Mouse (Mus musculus) retina, adult 2 months (tissue): ENCODE results near the gene Cpne7.
A peak's percentile ranks its signal among the peaks of the same experiment; 100 is the strongest.

Experiments
- DNase-seq: peaks from one replicate; pipeline ENCODE4 v3.0.0-alpha.2; 2012; ENCODE audit warnings: low read depth, low spot score

Gene Cpne7

GRCm38 (mm10) chr8:123113908-123114469 lies 3.2 kb upstream of the Cpne7 start:
- no peak for DNase-seq

- no peak for DNase-seq
Measured at GRCm38 (mm10) chr8:123114644-123115043, 2.5 kb upstream of the Cpne7 start.

- DNase-seq: no peak
Measured at GRCm38 (mm10) chr8:123117744-123118143, 570 bp downstream of the Cpne7 start.

DNA sequence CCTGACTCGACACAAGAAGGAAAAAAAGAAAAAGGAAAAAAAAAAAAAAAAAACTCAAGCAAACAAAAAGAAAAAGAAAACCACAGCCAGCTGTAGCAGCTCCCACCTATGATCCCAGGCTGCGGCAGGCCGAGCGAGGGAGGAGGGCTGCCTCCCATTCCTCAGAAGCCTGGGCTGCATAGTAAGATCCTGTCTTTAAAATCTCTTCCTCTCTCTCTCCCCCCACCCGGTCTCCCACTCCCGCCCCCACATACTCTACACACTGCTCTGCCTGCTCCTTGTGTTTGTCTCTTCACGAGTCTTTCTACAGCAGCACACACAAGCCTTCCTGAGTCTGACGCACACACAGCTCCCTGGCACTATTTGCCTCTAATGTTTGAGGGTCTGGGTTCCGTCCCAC lies 4.9 kb downstream of the Cpne7 start:
- no peak for DNase-seq

DNA sequence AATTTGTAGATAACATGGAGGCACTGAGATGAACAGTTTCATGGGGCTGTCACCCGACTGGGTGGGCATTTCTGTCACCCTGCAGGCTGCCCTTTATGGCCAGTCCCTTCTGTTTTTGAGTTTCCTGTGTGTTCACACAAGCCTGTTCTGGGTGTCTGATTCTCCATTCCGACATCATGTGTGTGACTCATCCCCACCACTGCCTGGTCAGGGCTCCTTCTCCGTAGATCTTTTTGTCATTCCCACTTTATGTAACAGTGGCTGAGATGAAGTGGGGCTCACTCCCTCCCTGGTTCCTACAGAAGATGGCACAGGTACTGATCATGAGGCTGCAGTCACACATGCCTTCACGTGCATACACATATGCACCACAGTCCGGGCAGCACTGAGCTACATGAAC lies 5.5 kb downstream of the Cpne7 start:
- DNase-seq: no peak

DNA sequence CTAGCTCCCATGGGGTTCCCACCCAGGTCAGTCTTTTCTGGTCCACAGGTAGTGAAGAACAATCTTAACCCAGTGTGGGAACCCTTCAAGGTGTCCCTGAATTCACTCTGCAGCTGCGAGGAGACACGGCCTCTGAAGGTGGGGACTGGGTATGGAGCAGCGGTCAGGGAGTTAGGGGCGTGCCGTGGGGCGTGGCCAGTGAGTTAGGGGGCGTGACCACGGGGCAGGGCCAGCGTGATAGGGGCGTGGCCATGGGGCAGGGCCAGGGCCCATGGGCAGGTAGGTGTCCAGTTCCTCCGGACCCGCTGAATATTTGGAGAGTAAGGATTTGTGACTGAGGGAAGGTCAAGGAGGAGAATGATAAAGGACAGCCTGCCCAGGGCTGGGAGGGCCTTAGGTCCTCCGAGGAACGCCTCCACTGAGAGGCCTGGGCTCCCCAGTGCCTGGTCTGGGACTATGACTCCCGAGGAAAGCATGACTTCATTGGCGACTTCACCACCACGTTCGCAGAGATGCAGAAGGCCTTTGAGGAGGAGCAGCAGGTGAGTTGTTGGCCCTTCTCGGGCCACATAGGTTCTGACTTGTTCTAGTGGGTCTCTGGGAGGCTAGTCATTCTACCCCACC lies 9.1 kb downstream of the Cpne7 start:
- DNase-seq: no peak

GRCm38 (mm10) chr8:123131041-123131440 lies 13.9 kb downstream of the Cpne7 start:
- no peak for DNase-seq

DNA sequence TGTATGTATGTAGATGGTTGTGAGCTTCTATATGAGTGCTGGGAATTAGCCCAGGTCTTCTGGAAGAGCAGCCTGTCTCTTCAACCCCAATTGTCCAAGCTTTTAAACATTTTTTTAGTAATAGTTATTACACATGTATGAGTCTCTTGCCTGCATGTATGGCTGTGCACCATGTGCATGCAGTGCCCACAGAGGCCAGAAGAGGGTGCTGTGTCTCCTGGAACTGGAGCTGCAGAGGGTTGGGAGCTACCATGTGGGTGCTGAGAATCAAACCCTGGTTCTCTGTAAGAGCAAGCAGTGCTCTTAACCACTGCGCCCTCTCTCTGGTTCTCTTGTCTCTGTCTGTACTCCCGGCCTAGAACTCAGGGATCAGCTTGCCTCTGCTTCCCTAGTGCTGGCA lies 15.8 kb downstream of the Cpne7 start:
- no peak for DNase-seq

GRCm38 (mm10) chr8:123134149-123134713 lies 17.1 kb downstream of the Cpne7 start:
- peak; percentile 66 for DNase-seq

DNA sequence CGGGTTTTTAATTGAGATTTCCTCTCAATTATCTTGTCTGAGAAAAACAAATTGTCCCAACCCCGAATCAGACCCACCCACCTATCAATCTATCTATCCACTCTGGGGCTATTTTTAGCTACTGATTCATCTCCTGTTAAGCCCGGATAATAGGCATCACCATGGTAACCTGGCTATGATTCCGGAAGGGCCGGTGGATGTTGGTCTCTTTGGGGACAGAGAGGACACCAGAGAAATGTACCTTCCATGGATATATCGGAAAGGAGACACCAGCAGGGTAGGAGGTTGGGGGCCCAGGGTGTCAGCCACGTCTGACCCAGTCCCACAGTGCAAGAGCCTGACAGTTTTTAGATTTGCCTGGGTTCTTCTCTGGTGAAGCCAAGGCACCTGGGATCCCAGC lies 18.2 kb downstream of the Cpne7 start:
- DNase-seq: peak; percentile 55

DNA sequence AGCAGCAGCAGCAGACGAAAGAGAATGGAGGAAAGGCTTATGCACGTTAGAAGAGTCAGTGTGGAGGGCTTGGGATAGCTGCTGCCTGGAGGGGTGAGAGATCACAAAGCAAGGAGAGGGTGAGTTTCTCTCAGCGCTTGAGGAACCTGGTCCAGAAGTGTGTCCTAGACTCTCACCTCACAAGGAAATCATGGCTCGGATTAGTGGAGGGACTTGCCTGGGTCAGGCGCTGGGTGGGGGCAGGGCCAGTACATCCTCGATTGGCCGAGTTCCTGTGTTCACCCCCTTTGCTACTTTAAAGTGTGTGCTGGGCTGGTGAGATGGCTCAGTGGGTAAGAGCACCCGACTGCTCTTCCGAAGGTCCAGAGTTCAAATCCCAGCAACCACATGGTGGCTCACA lies 18.6 kb downstream of the Cpne7 start:
- no peak for DNase-seq

DNA sequence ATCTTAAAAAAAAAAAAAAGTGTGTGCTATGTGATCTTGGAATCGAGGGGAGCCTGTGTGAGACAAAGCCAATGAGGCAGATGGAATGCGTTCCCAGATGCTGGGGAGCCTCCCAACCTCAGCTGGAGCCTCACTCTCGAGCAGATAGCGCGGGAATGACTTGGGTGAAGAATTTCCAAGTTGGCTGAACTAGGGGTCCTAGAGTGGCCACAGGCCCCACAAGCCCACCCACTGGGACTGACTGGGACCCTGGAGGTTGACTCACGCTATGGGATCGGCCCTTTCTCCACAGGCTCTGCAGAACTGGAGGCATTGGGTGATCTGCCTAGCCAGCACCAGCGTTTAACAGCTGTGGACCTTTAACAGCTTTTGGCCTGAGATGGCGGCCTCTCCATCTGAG lies 19.1 kb downstream of the Cpne7 start:
- DNase-seq: no peak

DNA sequence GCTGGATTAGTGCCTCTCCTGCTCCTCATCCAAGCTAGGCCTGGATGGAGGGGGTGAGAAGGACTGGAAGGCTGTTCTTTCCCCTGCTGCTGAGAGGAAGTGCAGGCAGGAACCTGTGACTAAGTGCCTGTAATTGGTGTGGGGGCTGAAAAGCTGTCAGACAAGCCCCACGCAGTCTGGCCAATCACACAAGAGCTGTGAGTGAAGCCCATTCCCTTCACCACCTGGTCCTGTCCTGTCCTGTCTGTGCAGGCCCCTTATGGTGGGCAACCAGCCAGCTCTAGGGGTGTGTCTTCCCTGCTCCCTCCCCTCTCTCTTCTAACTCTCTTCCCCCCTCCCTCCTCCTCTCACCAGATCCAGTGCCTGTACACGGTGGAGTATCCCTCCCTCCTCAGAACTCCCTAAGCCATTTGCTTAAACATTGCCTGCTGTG lies 20.5 kb downstream of the Cpne7 start:
- DNase-seq: no peak

GRCm38 (mm10) chr8:123138741-123139140 lies 21.6 kb downstream of the Cpne7 start:
- no peak for DNase-seq

- no peak for DNase-seq
Measured at GRCm38 (mm10) chr8:123141741-123142462, 24.7 kb downstream of the Cpne7 start.

DNA sequence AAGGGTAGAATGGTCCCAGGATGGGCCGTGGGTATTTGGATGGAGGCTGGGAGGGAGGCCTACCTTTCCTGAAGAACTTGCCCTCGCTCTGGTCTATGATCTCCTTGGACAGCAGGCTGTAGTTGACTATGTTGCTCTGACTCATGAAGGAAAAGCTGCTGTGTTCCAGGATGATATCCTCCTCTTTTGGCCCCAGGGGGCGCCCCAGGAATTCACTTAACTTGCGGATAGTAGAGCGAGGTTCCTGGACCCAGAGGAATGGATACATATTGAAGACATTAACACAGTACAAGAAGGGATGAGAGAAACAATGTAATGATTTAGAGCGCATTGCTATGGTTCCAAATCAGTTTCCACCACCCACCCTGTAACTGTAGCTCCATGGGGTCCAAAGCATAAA lies 28.1 kb downstream of the Cpne7 start:
- DNase-seq: no peak

DNA sequence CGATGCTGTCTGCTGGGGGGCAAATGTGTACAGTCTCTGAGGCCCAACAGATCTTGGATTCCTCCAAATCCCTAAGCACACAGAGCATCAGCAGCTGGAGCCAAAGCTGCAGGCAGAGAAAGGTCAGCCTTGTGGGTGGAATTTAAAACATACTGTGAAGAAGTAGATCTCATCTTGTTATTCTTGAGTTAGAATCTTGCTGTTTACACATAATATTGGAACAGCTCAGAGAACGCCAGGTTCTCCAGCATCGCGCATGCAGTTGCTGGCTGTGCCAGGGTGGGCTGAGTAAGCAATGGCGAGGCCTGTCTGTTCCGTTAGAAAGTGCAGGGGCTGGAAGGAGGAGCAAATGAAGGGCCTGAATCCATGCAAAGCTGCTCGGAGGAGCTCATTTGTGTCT lies 29.2 kb downstream of the Cpne7 start:
- DNase-seq: no peak

GRCm38 (mm10) chr8:123150737-123151171 lies 33.6 kb downstream of the Cpne7 start:
- no peak for DNase-seq

DNA sequence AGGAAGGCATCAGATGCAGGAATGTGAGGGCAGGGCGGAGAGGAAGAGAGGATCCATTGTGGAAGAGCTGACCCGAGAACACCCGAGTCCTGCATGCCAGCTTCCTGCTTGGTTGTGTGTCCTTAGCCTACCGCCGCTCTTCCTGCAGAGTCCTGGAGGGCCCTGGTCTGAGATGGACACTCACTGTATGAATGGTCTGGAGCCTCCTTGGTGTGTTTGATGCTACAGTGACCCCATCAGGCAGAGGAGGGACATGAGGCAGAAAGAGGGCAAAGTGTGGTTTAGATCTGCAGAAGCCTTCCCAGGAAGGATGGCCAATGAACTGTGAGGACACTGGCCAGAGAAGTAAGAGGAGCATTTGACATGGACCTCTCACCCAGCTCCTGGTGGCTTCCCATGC lies 38.0 kb downstream of the Cpne7 start:
- no peak for DNase-seq

- DNase-seq: no peak
Measured at GRCm38 (mm10) chr8:123156070-123156773, 39.0 kb downstream of the Cpne7 start.

- DNase-seq: no peak
Measured at GRCm38 (mm10) chr8:123157888-123158465, 40.8 kb downstream of the Cpne7 start, which contains the start of gene Sult5a1. Gene Sult5a1 (minus strand): TSS chr8:123158315.

DNA sequence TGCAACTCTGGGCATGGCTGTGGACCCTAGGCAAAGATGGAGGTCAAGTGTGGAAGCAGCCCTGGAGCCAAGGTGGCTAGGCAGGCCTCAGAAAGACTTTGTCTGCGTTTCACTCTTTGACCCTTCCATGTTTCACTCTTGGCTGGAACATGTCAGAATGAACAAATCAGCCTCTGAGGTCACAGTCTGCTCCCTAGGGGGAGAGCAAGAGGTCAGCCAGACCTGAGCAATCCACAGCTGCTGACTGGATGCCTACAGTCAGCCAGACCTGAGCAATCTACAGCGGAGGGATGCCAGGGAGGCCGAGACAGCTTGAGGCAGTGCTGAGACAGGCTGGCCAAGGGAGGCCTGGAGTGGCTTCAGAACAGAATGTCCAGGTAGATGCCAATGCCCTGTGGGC lies 64.2 kb downstream of the Cpne7 start:
- no peak for DNase-seq
